Mouse (Mus musculus) right cerebral cortex, adult 2 months (tissue): ENCODE results near the gene Fbxo36.

ENCODE experiments used
- DNase-seq, 2 experiments: peaks; one replicate each; pipeline ENCODE4 v3.0.0; 2021 to 2022; ENCODE audit warnings: low spot score in 2 of 2

The Fbxo36 gene

DNA sequence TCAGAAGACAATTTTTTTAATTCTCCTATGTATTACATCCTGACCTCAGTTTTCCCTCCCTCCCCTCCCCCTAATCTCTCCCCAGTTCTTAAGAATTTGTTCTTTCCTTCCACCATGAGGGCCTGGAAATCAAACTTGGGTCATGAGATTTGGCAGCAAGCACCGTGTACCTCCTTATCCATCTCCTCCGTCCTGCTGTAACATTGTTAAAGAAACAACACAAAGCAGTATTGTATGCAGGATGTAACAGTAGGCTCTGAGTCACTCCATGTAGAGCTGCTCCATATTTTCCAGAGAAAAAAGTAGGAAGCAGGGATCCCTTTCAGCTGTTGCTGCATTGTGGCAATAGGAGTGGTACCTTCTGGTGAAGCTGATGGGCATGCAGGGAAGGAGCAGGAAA is 16.1 kb downstream of the Fbxo36 start:
- no peak for DNase-seq

DNA sequence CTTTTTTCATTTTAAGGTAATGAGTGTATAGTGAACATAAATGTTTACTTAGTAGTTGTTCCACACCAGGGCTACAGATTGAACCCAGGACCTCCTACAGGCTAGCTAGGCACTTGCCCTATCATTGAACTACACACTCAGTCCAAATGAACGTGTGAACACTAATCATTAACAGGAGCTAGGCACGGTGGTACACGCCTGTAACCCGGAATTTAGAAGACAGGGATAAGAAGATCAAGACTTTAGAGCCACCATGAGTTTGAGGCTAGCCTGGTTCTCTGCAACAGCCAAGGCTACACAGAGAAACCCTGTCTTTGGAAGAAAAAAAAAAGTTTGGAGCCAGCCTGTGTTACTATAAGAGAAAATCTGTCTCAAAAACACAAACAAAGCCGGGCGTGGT is 20.0 kb downstream of the Fbxo36 start:
- DNase-seq = no peak

DNA sequence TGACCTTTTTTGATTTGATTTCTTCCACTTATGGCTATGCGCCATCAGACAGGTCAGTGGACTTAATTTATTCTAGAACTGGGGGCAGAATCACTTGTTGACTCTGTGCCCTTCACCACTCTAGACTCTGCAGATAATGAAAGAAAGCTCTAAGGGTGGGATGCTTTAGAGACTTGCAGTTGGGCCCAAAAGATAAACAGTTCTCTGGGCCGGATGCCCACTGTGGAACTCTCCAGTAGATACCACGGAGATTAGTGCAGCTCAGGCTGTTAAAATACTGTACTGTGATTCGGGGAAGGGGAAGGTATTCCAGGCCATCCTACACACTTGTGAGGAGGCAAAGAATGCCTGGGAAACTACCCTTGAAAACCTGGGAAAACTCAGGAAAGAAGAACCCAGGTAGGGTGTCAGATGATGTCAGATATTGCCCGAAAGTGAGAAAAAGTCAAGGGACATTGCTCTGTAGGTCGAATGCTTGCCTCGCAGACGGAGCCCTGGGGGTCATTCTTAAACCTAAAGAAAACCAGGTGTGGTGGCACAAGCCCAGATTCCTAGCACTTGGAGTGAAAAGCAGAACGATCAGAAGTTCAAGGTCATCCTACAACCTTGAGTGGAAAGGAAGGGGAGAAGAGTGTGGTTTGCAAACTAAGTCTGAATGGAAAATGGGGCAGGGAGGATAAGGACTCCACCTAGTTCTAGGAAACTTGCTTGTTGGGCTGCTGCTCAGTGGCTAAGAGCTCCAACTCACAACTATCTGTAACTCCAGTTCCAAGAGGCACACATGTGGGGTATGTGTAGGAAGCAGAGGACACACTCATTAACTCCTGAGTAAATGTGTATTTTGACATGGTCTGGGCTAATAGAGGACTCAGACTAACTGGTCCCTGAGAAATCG is 21.0 kb downstream of the Fbxo36 start:
- no peak for DNase-seq

DNA sequence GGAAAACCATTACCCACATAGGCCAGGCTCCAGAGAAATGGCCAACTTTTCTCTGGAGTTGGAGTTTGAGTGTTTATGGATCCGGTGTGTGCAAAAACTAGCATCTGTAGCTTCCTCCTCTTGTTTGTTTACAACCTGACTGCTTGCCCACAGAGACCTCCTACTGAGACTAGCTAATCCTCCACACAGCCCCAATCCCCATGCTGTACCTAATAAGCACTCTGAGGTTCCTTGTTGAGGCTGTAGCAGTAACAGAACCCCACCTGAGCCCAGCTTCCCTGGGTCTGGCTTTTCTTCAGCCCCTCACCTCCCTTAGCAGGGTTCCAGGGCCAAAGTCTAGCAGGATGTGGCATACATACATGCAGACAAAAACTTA is 21.6 kb downstream of the Fbxo36 start:
- no peak for DNase-seq

DNA sequence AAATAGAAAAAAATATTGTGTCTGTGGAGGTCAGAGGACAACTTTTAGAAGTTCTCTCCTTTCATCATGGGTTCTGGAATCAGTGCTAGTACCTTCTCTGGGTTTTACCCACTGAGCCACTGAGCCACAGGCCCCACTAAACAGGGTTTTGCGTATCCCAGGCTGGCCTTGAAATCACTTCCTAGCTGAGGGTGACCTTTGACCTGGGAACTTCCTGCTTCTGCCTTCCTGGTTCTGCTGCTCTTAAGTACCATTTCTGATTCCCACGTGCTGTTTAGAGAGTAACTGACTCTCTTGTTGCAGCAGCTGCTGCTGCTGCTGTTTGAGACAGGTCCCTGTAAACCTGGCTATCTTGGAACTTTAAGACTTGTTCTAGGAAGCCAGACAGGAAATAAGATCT is 25.0 kb downstream of the Fbxo36 start:
- no peak for DNase-seq

DNA sequence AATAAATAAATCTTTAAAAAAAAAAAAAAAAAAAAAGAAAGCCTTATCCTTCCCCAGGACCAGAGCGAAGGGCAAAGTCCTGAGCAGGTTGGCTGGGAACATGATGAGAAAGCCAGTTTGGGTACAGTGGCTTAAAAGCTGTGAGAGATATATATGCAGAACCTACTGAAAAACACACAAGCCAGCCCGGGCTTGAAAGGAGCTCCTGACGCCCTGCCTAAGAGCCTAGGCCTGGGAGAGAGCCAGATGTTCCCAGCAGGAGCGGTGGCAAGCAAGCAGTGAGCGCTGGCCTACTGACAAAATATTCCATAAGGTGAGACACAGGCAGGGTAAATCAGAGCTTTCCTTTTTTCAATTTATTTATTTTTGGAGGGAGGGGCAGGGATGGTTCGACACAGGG is 26.6 kb downstream of the Fbxo36 start:
- no peak for DNase-seq

DNA sequence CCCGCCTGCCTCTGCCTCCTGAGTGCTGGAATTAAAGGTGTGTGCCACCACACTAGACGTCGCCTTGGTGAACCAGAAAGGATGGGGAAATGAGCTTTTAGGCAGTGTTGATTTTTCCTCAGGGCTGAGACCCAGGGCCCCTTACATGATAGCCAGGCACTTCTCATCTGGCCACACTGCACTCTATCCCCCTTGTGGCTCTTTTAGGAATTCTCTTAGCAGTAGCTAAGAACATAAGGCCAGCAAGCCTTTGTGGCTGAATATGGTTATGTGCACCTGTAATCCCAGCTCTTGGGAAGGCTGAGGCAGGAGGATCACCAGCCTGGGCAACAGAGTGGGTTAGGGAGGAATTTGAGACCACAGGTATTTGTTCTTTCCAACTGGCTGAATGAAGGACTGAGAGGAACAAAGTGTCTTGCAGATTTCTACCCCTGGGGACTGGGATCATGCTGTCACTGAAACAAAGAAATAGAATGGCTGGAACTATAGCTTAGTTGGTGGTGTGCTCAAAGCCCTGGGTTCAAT is 27.1 kb downstream of the Fbxo36 start:
- DNase-seq = no peak

DNA sequence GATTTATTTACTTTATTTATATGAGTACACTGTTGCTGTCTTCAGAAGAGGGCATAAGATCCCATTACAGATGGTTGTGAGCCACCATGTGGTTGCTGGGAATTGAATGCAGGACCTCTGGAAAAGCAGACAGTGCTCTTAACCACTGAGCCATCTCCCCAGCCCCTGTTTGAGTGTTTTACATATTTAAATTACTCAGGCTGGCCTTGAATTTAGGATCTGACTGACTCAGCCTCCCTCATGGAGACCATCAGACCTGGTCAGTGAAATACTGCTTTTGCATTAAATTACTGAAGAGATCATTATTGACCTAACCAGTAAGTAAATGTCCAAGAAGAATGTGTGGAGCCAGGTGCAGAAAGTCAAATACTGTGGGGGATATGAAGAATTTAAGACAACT is 28.7 kb downstream of the Fbxo36 start:
- no peak for DNase-seq

DNA sequence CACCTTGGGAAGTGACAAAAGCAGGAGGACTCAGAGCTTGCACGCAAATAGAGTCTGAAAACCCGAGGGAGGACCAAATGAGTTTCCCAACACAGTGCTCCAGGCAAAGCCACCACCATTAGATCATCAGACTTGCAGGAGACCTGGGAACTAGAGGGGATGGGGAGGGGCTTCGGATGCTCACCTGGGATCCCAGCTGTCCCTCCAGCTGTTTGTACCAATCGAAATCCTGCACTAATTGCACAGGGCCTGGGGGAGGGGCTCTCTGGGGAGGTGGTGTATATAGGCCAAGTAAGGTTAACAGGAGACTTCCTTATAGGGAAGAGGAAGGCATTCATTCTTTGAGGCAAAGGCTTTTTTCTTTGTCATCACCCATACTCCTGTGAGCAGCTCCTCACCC is 29.2 kb downstream of the Fbxo36 start:
- DNase-seq = no peak

DNA sequence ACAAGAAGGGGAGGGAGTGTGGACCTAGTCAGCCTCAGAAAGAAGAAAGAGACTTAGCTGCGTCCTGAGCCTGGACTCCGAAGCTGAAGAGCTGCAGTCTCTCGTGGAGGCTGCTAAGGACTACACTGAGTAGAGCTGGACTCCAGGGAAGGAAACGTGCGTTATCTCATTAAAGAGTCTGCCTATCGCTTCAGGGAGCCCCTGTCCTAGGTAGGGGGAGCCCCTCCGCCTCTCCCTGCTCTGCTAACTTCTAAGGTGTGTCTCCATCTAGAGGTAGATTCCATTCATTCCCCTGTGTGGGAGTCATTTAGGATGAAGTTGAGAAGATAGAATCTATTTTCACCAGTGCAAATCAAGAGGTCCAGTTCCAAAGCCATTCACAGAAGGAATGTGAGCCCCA is 29.9 kb downstream of the Fbxo36 start:
- DNase-seq = no peak

DNA sequence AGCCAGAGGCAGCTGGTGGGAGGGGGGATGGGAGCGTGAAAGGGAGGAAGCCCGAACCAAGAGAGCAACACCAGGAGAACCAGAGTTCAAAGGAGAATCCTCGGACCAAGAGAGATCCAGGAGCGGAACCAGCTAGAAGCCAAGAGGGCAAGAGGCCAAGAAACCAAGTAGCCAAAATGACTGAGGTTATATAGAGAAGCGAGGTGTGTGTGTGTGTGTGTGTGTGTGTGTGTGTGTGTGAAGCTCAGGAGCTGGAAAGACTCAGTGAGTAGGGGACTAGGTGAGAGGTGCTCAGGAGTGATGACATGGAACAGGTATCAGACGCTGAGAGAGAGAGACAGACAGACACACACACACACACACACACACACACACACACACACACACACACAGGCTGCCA is 31.5 kb downstream of the Fbxo36 start:
- no peak for DNase-seq

DNA sequence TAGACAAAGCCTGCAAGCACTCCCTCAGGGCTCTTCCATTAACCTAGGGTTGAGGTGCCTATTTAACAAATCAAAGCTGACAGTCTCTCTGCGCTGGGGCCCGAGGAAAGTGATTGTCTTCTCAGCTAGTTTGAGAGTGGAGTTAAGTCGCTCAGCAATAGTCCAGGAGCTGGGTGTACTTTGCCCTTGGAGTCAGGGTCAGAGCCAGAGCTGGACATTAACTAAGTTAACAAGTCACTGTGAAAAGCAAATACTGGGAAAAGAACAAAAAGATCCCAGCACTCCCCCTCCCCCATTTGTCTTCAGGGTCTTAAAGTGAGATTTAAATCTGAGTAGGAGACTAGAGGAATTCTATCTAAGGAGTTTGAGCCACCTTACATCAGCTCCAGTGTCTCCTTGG is 32.5 kb downstream of the Fbxo36 start:
- DNase-seq = no peak

DNA sequence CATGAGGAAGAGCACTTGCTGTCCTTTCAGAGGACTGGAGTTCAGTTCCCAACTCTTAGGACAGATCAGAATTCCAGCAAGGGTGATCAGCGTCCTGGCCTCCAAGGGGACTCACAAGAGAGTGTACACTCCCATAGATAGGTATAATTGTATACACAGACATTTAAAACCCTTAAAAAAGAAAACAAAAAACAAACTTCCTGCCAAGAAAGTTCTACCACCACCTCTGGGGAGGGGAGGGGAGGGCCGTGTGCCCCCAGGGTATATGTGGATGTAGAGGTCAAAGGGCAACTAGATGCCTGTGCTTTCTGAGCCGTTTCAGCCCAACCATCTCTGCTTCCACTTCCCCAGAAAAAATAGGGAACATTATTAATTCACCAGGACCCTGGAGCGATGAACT is 33.3 kb downstream of the Fbxo36 start:
- no peak for DNase-seq

DNA sequence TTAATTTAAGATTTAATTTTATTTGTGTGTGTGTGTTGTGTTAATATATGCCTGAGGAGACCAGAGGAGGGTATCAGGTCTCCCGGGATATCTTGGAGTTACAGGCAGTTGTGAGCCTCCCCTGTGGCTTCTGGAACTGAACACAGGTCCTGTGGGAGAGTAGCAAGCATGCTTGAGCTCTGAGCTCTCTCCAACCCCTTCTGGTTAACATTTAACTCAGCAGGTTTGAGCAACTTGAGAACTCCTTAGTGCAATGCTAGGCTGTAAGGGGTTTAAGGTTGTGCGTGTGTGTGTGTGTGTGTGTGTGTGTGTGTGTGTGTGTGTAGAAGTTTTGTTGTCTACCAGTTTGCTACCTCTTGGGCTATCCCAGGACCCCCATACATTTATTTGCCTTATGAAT is 37.9 kb downstream of the Fbxo36 start:
- no peak for DNase-seq

DNA sequence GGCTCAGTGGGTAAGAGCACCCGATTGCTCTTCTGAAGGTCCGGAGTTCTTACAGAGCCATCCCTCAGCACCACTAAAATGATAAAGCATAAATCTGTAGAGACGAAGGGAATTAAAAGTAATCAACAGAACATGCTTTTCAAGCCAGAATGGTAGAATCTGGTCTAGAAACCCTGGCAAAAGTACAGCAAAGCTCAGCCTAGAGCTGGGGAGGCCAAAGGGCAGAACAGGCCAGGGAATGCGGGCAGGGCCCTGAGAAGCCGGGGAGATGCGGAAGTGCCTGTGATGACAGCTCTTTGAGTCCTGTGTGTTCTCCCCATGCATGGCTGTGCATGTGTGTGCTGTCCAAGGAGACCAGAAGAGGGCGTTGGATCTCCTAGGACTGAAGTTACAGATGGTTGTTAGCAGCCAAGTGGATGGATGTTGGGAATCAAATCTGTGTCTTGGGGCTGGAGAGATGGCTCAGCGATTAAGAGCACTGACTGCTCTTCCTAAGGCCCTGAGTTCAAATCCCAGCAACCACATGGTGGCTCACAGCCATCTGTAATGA is 40.0 kb downstream of the Fbxo36 start:
- no peak for DNase-seq

DNA sequence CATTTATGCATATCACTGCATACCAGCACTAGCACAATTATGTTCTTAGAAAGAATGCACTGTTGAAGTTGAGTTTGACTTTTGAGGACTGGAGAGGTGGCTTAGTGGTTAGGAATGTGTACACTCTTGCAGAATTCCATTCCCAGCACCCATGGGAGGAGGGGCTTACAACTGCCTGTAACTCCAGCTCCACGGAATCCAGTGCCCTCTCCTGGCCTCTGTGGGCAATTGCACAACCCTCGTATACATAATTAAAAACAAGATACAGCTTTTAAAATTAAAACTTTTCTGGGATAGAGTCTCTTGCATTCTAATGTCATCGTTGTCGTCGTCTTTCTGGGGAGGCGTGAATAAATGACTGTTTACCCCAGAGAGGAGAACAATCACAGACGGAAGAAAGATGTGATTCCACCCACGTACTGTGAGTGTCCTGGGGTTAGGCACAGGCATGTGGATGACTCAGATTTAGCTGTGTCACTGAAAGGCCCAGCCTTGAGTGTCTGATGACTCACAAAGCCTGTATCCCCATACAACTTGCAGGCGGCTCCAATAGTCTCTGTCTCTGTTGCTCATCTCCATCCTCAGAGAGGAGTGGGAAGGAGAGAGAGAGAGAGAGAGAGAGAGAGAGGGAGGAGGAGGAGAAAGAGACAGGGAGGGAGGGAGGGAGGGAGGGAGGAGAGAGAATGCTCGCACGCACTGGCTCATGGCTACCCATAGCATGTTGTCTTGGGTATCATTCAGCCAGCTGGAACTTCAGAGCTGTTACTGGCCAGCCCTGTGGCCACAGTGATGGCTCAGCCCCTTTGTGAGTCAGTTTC is 41.8 kb downstream of the Fbxo36 start:
- DNase-seq = peak; percentile 50 to 54

DNA sequence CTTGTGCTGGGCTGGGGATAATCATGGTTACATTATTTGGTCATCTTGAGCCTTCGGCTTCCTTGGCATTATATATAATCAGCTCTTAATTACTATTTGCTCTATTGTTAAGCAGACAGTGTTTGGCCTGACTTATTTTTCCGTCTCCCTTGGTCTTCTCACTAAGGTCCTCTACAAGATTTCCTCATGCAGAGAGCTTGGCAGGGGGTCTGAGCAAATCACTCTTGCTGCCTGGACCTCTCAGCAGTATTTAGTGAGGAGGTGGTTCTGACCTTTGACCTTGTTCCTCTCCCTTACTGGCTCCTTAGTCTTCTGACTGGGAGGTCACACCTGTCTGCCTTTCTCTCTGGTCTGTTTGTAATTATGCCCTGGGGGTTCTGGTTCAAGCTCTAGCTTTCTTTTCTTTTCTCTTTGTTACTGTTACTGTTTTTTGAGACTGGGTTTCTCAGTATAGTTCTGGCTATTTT is 42.5 kb downstream of the Fbxo36 start:
- DNase-seq = no peak

DNA sequence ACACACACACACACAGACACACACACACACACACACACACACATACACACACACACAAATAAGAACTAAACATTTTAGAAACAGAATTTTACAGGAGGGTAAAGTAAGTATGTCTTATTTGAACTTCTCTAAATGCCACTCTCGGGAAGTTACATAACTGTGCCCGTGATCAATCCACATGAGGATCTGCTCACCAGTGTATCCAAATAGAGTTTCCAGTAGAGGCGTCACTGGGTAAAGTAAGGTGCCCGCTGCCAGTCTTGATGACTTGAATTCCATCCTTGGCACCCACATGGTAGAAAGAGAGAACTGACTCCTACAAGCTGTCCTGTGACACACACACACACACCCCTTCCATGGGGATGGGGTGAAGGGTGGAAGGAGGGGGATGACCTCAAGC is 43.3 kb downstream of the Fbxo36 start:
- DNase-seq = peak in 1 of 2 experiments; percentile 13

DNA sequence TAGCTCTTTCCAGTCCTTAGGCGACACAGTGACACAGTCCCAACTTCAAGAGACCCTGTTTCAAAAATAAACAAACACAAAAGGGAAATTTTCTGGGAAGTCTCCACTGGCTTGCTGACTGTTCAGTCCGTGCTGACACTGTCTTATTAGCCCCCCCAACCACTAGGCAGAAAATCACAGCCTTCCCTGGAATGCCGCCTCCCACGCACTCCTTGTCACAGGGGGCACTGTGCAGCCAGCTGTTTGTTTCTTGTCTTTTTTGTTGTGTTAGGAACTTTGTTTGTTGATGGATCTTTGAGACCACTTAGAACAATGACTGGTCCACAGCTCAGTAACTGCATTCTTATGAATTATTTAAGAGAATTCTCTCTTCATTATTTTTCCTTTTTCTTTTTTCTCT is 44.2 kb downstream of the Fbxo36 start:
- no peak for DNase-seq

DNA sequence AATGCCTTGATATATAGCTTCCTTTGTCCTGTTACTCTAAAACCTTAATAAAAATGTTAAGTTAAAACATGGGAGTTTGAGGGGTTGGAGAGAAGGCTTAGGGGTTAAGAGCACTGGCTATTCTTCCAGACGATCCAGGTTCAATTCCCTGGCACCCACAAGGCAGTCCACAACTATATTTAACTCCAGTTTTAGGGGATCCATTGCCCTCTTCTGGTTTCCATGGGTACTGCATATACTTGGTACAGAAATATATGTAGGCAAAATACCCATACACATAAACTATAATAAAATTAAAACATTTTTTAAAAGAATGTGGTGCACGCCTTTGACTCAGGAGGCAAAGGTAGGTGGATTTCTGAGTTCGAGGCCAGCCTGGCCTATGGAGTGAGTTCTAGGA is 45.5 kb downstream of the Fbxo36 start:
- no peak for DNase-seq

DNA sequence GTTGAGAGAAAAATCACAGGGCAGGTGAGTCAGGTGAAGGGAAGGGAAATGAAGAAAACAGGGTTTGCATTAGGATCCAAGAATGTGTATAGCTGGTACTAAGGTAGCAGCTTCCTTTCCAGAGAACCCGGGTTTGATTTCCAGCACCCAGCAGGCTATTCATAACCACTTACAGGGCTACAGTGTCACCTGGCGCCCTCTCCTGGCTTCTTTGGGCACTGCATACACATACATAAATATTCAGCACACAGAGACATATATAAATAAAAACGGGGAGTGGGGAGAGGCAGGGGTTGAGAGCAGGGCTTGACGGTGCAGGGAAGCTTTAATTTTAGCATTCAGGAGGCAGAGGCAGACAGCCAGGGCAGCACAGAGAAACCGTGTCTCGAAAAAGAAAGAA is 46.3 kb downstream of the Fbxo36 start:
- DNase-seq = no peak

DNA sequence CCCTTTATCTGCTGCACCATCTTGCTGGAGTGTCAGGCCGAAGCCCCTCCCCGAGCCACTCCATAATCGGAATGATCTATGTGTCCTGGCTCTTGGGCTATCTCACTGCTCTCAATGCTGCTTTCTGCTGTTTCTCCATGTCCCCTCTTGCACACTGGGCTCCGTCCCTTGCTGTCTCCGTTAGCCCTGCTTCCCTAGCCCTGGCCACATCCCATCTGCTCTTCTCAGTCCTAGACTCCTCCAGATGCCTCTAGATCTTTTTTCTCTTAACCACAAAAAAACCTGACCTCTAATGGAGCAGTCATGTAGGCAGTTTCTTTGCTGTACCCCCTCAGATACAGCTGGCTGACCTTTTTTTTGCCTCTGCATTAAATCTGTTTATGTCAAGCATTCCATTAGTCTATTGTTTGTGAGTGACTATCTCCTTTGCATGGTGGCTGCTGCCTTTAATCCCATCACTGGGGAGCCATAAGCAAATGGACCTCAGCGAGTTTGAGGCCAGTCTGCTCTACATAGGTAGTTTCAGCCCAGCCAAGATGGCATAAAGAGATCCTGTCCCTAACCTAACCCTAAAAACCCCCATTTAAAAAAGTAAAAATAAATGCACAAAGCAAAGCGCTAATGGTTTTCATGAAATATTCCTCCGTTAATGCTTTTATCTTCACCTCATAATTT is 49.8 kb downstream of the Fbxo36 start:
- DNase-seq = no peak
